Mouse (Mus musculus) spleen, adult 18-20 months (tissue): ENCODE measurements around the gene Tfap2a.

Source experiments
- DNase-seq, 2 experiments: peaks; one replicate each; pipeline ENCODE4 v3.0.0; 2022; ENCODE audit warnings: mixed read lengths in 2 of 2

The Tfap2a gene

DNA sequence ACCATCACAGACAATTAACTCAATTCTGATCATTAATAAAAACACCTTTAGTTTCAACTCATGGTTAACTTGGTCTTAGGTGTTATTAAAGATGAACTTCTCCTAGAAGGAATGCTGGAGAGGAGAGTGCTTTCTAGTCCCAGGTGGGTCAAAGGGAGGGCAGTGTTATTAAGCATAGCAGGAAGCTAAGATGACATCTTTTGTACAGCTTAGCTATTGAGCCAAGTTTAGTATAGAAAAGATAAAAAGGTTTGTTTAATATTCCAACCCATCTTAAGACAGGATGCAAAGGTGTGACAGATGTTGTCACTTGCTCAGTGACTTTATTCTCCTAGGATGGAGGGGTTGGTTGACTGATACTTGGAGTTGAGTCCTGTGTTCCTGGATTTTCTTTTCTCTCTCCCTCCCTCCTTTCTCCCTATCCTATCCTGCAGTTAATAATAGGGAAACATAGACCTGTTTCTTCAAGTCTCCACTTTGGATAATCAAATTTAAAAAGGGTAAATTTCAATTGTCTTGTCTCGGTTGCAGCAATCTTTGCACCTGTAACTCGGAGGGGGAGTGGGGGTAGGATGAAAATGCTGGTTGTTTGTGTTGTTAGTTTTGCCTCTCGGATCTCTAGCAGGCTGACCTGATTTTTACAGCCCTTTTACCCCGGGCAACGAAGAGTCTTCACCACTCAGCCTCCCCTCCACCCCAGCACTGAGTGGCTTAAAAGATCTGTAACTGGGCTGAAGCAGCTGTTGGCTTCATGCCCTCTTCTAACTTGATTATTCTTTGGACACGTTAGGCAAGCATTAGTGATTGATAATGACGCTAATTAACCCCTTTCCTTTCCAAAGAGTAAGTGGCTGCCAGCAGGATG is 26.3 kb downstream of the Tfap2a start:
- DNase-seq, result no peak

- no peak for DNase-seq
Measured at GRCm38 (mm10) chr13:40710062-40710342, 28.2 kb downstream of the Tfap2a start.

DNA sequence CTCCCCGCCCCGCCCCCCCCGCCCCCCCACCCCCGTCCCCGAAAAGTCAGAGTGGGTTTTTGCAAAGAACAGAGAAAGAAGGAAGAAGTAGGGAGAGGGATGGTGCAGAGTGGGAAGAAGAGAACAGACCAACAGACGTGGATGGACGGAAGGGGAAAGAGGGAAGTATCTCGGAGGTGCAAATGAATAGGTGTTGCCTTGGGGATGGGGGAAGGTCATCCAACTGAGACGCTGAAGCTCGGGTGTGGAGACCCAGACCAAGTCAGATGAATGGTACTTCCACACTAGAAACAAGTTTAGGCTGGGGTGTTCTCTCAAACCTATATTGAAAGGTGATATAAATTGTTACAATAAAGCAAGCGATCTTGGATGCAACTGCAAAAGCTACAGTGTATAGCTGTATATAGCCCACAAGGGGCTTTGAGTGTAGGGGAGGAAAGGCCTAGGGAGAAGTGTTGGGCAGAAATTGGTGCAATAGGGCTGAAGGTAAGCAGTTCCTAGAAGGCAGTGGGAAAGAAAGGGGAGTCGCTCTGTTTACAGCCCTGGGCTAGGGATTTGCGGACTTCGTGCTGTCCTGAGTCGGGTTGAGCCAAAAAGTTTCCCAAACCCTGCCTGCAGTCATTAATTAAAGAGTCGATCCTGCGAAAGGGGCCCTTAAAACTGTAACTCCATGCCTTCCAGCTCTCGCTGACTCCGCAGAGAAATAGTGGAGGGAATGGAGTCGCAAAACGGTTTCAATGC is 28.7 kb downstream of the Tfap2a start:
- DNase-seq, result no peak

- DNase-seq, result no peak
Measured at GRCm38 (mm10) chr13:40708913-40709312, 29.3 kb downstream of the Tfap2a start.

- DNase-seq, result no peak
Measured at GRCm38 (mm10) chr13:40708271-40708670, 29.9 kb downstream of the Tfap2a start.

DNA sequence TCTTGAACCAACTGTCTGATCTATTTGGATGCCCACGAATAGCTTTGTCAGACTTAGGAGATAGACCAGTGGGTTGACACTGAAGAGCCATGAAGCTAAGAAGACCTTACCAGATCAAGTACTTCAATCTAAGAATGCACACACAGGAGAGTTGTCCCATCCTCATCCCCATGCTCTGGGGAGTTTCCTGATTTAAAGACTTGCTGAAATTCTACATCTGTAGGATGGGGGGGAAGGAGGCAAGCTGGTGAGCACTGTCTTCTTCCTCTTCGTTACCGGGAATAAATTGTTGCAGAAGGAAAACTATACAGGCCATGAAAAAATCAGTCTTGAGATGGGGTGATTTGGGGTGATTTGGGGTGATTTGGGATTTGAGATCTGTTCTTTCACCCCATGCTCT is 30.5 kb downstream of the Tfap2a start:
- no peak for DNase-seq

DNA sequence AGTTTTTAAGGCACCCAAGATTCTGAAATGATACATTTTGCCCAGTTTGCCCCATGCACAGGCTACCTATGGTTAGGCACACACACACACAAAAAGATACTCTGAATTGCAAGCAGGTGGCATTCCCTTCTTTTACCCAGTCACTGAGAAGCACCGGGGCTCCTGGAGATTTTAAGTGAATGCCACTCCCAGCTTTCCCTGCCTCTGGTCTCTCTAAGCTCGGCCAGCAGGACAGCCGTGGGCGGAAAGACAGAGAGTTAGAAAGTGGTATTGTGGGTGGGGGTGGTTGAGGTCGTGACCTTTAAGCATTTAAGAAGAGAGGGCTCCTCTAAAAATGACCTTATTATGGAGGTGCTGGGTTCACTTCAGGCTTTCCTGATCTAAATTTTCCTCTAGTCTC is 31.6 kb downstream of the Tfap2a start:
- DNase-seq, result no peak

DNA sequence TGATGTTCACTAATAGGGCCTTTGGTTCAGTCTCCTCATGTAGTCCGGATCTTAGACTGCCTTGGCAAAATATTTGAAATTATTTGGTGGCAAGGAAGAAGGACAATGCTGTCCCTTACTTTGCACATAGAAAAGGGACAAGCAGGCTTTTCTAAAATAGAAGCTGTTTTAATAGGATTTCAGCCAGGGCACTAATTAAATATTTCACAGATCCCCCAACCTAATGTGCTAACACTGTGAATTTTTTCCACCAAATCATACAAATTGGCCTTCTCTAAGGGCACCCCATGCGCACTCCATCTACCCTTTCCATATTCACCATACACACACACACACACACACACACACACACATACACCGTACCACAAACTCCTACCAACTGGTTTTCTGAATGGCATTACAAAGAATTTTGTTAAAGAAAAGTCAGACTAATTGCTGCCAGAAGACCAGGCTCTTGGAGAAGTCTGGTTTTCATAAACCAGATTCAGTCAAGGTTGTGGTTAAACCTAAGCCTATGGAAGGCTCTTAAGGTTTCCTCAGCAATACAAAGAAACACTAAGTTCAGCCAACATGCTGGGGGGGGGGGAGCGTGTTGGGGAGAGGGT is 32.3 kb downstream of the Tfap2a start:
- DNase-seq, result no peak

DNA sequence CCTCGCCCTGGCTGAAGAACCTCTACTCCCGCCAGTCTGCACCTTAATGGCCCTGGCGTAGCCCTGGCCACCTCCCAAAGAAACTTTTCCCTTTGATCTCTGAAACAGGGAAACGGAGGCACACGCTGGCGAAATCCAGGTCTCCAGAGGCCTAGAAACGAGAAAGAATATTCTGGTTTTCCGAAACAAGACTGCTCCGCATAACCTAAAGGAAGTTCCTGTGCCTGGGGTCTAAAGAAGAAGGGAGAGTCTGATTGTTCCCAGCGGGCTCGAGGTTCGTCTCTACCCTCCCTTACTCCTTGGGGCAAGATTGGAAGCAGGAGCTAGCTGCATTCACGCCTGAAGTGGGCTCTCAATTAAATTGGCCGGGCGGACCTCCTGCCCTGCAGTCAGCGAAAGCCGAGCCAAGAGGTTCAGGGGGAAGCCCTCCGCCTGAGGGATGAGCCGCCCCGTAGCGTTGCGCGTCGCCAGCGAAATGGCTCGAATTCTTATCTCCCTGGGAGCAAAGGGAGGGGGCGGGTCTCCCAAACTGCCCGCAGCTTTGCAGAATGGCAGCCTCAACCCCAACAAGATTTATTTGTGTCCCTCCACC is 33.2 kb downstream of the Tfap2a start:
- no peak for DNase-seq

- no peak for DNase-seq
Measured at GRCm38 (mm10) chr13:40703982-40704501, 34.1 kb downstream of the Tfap2a start.

DNA sequence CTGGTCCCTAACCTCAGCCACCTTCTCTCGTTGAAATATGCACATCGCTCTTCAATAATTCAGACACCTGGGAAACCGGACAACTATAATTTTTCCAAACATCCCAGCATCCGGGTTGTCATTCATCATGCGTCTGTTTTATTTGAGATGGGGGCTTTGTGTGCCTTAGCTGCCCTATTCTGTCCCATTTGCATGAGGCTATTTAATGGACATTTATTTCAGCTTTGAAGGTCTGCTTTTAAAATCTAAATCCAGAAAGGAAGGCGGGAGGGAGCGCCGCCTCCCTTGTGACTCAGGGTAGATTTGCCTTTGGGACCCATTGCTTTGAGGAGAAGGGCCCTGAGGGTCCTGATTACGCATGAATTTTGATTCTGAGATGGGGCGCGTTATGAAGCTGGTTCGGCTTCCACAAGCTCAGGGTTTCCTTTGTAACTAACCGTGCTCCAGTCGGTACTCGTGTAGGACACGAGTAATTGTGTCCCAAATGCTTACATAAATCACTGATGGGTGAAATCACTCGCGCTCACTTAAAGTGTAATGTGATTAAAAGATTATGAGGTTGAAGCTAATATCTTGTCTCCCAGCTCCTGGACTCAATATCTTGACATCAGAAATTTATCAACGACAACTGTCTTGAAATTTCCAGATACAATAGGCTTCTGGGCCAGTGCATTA is 34.9 kb downstream of the Tfap2a start:
- DNase-seq, result no peak

- no peak for DNase-seq
Measured at GRCm38 (mm10) chr13:40702361-40703122, 35.6 kb downstream of the Tfap2a start.

- no peak for DNase-seq
Measured at GRCm38 (mm10) chr13:40701691-40702090, 36.5 kb downstream of the Tfap2a start.

- no peak for DNase-seq
Measured at GRCm38 (mm10) chr13:40685790-40686189, 52.4 kb downstream of the Tfap2a start.

DNA sequence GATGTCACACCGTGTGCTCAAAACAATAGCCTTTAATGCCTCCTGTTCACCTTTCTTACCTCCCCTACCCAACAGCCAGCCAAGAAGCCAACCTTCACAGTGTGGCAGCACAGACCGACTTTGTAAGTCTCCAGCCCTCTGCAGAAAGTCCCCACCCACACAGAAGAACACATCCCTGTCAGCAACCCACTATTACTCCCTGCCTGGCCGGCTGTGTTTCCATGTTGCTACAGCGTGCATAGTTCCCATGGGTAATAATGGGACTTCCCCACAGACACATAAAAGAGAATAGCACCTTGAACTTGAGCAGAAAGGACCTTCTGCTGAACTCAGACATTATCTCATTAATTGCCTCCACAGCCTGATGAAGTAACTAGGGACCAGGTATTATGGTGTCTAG is 61.4 kb downstream of the Tfap2a start:
- DNase-seq, result no peak
